Mouse (Mus musculus): ENCODE measurements around the gene Zbtb39.
A peak's percentile ranks its signal among the peaks of the same experiment; 100 is the strongest.
"Not testable (repeated sequence)": the region's sequence is repeated elsewhere in the genome, so short reads cannot be mapped to it uniquely, and the experiment has no call there.

Gene Zbtb39

DNA sequence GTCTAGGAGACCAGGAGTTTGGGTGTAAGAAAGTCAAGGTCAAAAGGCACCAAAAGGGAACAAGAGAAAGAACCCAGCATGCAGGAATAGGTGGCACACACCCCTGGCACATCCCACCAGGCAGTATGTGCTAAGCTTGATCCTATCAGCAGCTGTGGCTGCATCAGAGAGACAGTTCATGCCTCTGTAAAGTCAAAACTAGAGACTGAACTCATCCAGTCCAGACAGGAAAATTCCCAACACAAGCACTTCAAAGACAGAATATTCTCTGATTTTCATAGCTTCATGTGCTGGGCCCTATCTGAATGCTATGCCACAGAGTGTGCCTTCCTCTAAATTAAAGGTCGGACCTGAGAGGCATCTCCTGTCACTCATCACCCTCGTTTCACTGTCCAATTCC lies 1.8 kb upstream of the Zbtb39 start:
- DNase-seq (ENCODE audit: low read depth, low spot score): no peak

- DNase-seq (ENCODE audit: low read depth, low spot score): peak; percentile 39
Measured at GRCm38 (mm10) chr10:127738151-127738882, 1.0 kb upstream of the Zbtb39 start.

DNA sequence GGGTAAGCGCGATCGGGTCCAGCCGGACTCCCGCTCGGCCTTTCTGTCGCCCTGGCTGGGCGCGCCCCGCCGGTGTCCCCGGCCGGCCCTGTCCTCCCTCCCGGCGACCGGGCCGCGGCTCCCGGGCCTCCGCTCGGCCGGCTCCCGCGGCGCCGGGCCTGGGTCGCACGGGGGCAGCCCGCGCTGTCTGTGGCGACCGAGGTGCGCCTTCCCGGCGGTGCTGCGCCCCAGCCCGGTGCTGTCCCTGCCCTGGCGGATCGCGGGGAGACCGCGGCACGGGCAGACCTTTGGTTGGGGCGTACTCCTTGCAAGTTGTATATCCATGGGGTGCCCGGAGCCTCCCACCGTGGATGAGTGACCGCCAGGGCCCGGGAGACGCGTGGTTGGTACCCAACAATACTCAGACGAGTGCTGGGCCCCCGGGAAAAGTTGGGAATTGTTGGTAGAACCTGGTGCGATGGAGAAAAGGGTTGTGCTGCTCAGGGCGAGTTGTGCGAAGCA lies 373 bp downstream of the Zbtb39 start:
- DNase-seq (ENCODE audit: low read depth, low spot score): peak; percentile 54

DNA sequence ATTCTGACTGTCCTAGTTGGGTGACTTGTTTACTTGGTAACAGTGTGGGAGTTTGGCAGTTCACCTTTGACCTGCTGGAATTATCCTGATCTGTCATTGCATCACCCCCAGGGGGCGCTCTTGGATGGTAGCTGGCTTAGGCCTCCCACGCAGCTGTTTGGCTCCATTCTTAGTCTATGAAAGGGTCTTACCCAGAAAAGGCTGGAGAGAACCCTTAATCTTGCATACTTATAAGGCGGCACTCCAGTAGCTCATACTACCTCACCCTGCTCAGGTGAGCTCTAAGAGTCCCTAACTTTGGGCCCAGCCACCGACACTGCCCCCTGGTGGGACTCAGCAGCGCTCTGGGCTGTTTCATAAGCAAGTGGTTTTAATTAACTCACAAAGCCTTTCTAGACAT lies 5.3 kb downstream of the Zbtb39 start:
- peak; percentile 65 for DNase-seq (ENCODE audit: low read depth, low spot score)

GRCm38 (mm10) chr10:127745886-127746285 lies 6.5 kb downstream of the Zbtb39 start:
- no peak for DNase-seq (ENCODE audit: low read depth, low spot score)

GRCm38 (mm10) chr10:127747254-127747653 lies 7.9 kb downstream of the Zbtb39 start:
- DNase-seq (ENCODE audit: low read depth, low spot score): no peak

DNA sequence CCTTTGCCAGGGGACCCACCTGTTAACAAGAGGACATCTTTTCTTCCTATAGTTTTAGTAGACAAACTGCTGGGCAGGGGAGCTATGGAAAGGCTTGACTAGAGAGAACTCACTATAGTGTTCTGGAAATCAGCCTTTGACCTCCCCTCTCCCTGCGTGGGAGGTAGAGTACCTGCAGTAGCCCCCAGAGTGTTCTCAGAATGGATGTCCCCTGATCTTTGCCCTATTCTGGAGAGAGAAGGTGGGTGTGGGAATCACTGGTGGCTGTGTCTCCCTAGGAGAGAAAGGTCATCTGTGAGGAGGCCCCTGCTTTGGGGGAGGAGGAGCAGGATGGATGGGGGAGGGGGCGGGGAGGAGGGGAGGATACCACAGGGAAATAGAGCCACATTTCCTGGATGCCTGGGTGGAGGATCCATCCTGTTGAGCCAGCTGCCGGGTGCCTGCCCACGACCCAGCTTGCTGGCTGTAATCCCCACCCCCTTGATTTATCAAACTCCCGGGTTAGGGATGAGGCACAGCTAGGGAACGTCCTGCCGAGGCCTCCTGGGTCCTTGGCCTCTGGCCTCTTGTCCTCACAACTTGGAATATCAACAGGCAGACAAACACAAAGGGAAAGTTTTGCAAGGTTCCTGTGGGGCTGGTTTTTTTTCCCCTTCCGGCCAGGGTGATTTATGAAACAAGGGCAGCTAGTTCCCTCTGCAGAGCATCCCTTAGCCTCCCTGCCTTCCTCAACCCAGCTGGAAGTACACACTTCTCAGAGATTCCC lies 9.7 kb downstream of the Zbtb39 start:
- no peak for DNase-seq (ENCODE audit: low read depth, low spot score)

GRCm38 (mm10) chr10:127750136-127750777 lies 10.9 kb downstream of the Zbtb39 start:
- no peak for DNase-seq (ENCODE audit: low read depth, low spot score)

- no peak for DNase-seq (ENCODE audit: low read depth, low spot score)
Measured at GRCm38 (mm10) chr10:127751548-127751947, 12.2 kb downstream of the Zbtb39 start, which contains the start of gene Gpr182. Gene Gpr182, minus strand, starts transcription at chr10:127751732.

DNA sequence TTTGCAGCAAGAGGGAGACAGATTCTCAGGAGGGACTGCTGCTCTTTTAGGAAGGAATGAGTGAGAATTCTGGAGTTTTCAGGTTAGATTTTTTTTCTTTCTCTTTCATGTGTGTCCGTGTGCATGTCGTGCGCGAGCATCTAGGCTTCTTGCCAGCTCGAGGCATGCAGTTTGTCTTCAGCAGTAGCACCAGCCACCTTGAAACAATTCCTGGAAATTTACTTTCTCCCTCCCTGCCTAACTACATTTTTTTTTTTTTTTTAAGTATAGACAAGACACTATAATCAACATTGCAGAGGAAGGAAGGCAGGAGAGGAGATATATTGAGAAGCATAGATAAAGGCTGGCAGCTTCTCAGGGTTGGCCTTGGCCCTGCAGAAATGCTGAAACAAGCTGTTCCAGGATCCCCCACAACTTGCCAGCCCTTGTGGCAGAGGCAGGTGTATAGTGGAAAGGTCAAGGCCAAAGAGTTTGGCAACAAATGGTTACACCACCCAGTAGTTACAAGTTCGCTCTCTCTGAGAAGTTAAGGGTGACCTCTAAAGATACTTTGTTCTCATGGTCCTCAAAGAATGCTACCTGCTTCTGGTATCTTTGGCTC lies 15.3 kb downstream of the Zbtb39 start:
- no peak for DNase-seq (ENCODE audit: low read depth, low spot score)

DNA sequence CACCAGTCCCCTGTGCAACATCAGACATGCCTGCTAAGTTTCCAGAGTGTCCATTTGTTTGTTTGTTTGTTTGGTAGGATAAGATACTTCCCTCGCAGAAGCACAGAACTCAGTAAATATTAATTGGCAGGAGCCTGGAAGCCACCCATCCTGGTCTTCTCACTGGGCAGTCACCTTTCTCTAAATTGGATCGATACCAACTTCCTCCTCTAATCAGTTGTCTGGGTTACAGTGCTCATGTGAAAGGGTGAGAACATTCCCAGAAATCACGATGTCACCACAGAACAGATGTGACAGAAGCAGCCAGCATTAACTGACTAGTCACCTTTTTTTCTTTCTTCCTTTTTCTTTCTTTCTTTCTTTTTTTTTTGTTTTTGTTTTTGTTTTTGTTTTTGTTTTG lies 15.9 kb downstream of the Zbtb39 start:
- no peak for DNase-seq (ENCODE audit: low read depth, low spot score)

GRCm38 (mm10) chr10:127755770-127756468 lies 16.6 kb downstream of the Zbtb39 start:
- no peak for DNase-seq (ENCODE audit: low read depth, low spot score)

DNA sequence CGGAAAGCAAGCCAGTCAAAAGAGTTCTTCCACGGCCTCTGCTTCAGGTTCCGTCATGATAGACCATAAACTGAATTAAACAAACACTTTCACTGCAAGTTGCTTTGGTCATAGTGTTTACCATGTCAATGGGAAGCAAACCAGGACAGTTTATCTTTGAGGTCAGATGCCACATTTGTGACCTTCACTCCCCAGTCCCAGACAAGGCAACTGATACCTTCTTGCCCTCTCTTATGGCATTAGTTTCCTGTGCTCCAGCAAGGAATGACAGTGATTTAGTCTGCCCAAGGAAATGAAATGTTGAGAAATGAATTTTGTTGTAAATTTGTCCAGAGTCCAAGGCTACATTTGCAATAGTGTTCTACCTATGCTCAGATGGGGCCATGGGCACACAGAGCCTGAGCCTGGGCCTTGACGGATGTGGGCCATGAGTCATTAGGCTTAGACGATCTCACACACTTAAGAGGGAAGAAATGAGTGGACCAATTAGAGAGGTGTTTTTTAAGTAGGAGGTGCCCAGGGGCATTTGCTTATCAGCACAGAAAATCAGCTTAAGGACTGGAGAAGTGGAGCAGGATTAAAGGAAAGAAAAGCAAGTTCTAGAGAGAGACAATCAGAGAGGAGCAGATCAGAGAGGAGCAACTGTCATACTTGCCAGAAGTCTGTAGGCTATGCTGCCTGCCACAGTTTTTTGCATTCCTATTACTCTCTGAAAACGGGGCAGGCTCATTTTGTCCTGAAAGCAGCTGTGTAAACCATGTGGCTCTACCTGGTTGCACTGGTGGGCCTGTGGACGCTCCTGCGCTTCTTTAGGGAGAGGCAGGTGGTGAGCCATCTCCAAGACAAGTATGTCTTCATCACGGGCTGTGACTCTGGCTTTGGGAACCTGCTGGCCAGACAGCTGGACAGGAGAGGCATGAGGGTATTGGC lies 20.1 kb downstream of the Zbtb39 start, which contains the start of the genes Rdh1 and Rdh16f1:
Rdh1 (plus strand) TSS at position 541 of the 930 bp plus-strand sequence.
Rdh16f1 (plus strand) TSS at position 607 of the 930 bp plus-strand sequence.
- DNase-seq (ENCODE audit: low read depth, low spot score): peak; percentile 22

- not testable (repeated sequence) for DNase-seq (ENCODE audit: low read depth, low spot score)
Measured at GRCm38 (mm10) chr10:127762926-127763325, 23.6 kb downstream of the Zbtb39 start.

DNA sequence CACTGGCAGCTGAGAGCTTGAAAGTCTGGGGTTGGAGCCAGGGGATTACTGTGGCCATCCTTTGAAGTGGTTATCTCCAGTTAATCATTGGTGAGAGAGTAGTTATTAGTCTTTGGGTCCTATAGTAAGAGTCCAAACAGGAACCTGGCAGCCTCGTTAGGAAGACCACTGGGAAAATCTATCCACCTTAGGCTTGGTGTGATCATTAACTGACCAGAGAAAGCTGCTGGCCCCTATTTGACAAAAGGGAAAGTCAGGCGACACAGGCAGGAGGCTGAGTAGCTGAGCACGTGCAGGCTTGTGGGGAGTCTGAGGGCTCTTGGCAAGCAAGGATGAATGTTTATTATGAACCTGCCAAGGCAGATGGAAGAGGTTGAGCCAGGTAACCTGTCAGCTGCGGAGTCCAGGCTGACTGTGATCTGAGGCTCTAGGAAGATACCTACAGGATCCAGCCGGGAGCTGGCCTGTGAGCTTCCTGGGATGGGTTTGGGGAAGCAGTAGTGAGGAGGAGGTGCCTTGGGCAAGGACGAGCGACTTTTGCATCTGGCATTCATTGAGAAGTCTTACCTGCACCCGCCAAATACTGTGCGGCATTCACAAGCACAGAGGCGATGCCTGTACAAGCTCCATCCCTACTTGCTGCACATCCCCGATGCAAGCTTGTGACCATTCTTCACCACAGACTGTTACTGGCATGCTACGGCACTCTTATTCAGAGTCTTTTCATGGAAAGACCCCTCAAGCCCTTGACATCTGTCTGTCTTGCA lies 24.8 kb downstream of the Zbtb39 start:
- no peak for DNase-seq (ENCODE audit: low read depth, low spot score)

DNA sequence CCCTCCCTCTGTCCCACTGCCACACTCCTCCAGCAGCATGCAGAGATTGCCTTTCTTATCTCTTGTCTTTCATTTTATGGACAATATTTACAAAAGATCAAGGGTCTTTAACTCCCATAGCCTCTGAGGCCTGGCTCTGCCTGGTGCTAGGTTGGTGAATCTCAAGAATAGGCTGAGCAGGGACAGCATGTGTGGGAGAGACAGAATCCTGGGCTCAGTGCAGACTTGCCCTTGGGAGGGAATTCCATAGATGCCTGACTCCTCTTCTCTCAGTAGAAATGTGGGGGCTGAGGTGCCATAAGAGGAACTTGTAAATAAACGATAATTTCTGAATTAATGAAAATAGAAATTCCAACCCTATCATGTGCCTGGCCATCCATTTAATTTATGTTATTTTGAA lies 27.2 kb downstream of the Zbtb39 start:
- no peak for DNase-seq (ENCODE audit: low read depth, low spot score)

- DNase-seq (ENCODE audit: low read depth, low spot score): no peak
Measured at GRCm38 (mm10) chr10:127776011-127776410, 36.7 kb downstream of the Zbtb39 start, which contains the start of gene Rdh9. Gene Rdh9, plus strand, starts transcription at chr10:127776386.

DNA sequence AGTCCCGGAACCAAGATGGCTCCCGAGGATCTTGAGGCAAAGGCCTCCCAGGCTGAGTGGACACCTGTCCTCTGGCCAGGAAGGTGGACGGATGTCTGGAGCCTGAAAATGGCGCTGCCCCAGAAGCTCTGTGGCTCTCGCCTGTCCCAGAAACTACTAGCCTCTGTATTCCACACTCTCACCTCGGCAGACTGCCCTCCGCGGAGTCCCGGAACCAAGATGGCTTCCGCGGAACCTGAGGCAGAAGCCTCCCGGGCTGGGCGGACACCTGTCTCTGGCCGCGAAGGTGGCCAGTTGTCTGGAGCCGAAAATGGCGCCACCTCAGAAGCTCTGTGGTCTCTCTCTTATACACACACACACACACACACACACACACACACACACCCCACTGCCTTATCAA lies 43.0 kb downstream of the Zbtb39 start:
- DNase-seq (ENCODE audit: low read depth, low spot score): not testable (repeated sequence)

GRCm38 (mm10) chr10:127785411-127785810 lies 46.1 kb downstream of the Zbtb39 start:
- DNase-seq (ENCODE audit: low read depth, low spot score): not testable (repeated sequence)

All from CD4-positive helper T cell, adult 2 months (primary cell).